Mouse (Mus musculus): ENCODE measurements around the gene Asic2. TPM values are rescaled to one million over a fixed set of nuclear protein-coding genes. Genes with fewer than 3 reads are reported as not detected.
A peak's percentile ranks its signal among the peaks of the same experiment; 100 is the strongest.

Gene Asic2
- polyA plus RNA-seq, 1 experiment from 2014 or later = 0.35 TPM

GRCm38 (mm10) chr11:81486265-81486940 is 481.9 kb downstream of the Asic2 start:
- no peaks in the 10 kb centered on the region for H3K4me1 ChIP-seq
- no peak overlapping the region for H3K9ac ChIP-seq
- WGBS = 5% methylated on average over 6 of the region's 6 CpGs
- ATAC-seq (ENCODE audit: insufficient number of reproducible peaks, low FRiP score, low TSS enrichment, low read depth) = no peak
- no peak overlapping the region for H3K4me3 ChIP-seq (replicated peaks)
- no peaks in the 10 kb centered on the region for H3K36me3 ChIP-seq
- no peak overlapping the region for H3K4me2 ChIP-seq (replicated peaks)
- no peaks in the 10 kb centered on the region for H3K9me3 ChIP-seq (replicated peaks)
- H3K27ac ChIP-seq (replicated peaks) = no peak overlapping the region
- no peaks in the 10 kb centered on the region for H3K27me3 ChIP-seq

- Histone ChIP-seq H3K4me1 (no peaks in the 10 kb centered on the region), H3K36me3 (no peaks in the 10 kb centered on the region), H3K4me2 (replicated peaks) (no peak overlapping the region), H3K4me3 (replicated peaks) (no peak overlapping the region), H3K9me3 (replicated peaks) (no peaks in the 10 kb centered on the region), H3K9ac (no peak overlapping the region), H3K27me3 (no peaks in the 10 kb centered on the region), H3K27ac (replicated peaks) (no peak overlapping the region)
- WGBS = 37% methylated on average over 3 of the region's 3 CpGs
- ATAC-seq (ENCODE audit: insufficient number of reproducible peaks, low FRiP score, low TSS enrichment, low read depth) = no peak
Measured at GRCm38 (mm10) chr11:81481198-81481597, 487.1 kb downstream of the Asic2 start.

GRCm38 (mm10) chr11:81476231-81476630 is 492.0 kb downstream of the Asic2 start:
- Histone ChIP-seq H3K27me3 (no peaks in the 10 kb centered on the region), H3K4me2 (replicated peaks) (no peak overlapping the region)
- ATAC-seq (ENCODE audit: insufficient number of reproducible peaks, low FRiP score, low TSS enrichment, low read depth) = no peak

GRCm38 (mm10) chr11:81474121-81474520 is 494.1 kb downstream of the Asic2 start:
- Histone ChIP-seq H3K4me2 (replicated peaks) (no peak overlapping the region), H3K27me3 (no peaks in the 10 kb centered on the region), H3K4me1 (no peaks in the 10 kb centered on the region), H3K4me3 (replicated peaks) (no peak overlapping the region), H3K27ac (replicated peaks) (no peak overlapping the region), H3K9me3 (replicated peaks) (no peaks in the 10 kb centered on the region), H3K36me3 (no peaks in the 10 kb centered on the region), H3K9ac (no peak overlapping the region)
- 69% methylated on average over 2 of the region's 2 CpGs for WGBS
- no peak for ATAC-seq (ENCODE audit: insufficient number of reproducible peaks, low FRiP score, low TSS enrichment, low read depth)

More at GRCm38 (mm10) chr11:81476231-81476630, 492.0 kb downstream of the Asic2 start:
- Histone ChIP-seq H3K9ac (no peak overlapping the region), H3K27ac (replicated peaks) (no peak overlapping the region), H3K4me1 (no peaks in the 10 kb centered on the region), H3K4me3 (replicated peaks) (no peak overlapping the region), H3K9me3 (replicated peaks) (no peaks in the 10 kb centered on the region), H3K36me3 (no peaks in the 10 kb centered on the region)

GRCm38 (mm10) chr11:81462199-81462598 is 506.1 kb downstream of the Asic2 start:
- no peak overlapping the region for H3K27ac ChIP-seq (replicated peaks)
- H3K36me3 ChIP-seq = no peaks in the 10 kb centered on the region
- H3K9me3 ChIP-seq (replicated peaks) = 0 out of 2 replicates have a peak, but pooled peaks cover 4% of the 10 kb centered on the region
- no peak overlapping the region for H3K4me3 ChIP-seq (replicated peaks)
- no peak for ATAC-seq (ENCODE audit: insufficient number of reproducible peaks, low FRiP score, low TSS enrichment, low read depth)
- H3K4me1 ChIP-seq = no peaks in the 10 kb centered on the region
- no peaks in the 10 kb centered on the region for H3K27me3 ChIP-seq
- H3K4me2 ChIP-seq (replicated peaks) = no peak overlapping the region
- no peak overlapping the region for H3K9ac ChIP-seq
- WGBS = 4% methylated on average over 5 of the region's 5 CpGs

GRCm38 (mm10) chr11:81461748-81462147 is 506.5 kb downstream of the Asic2 start:
- no peaks in the 10 kb centered on the region for H3K4me1 ChIP-seq
- 25% methylated on average over 4 of the region's 4 CpGs for WGBS
- 0 out of 2 replicates have a peak, but pooled peaks cover 4% of the 10 kb centered on the region for H3K9me3 ChIP-seq (replicated peaks)
- no peak overlapping the region for H3K4me3 ChIP-seq (replicated peaks)
- H3K36me3 ChIP-seq = no peaks in the 10 kb centered on the region
- no peak for ATAC-seq (ENCODE audit: insufficient number of reproducible peaks, low FRiP score, low TSS enrichment, low read depth)
- no peak overlapping the region for H3K9ac ChIP-seq
- H3K27me3 ChIP-seq = no peaks in the 10 kb centered on the region
- H3K27ac ChIP-seq (replicated peaks) = no peak overlapping the region
- no peak overlapping the region for H3K4me2 ChIP-seq (replicated peaks)

GRCm38 (mm10) chr11:81454921-81455320 is 513.3 kb downstream of the Asic2 start:
- Histone ChIP-seq H3K9ac (no peak overlapping the region), H3K4me1 (peaks cover 13% of the 10 kb centered on the region), H3K27ac (replicated peaks) (no peak overlapping the region), H3K27me3 (no peaks in the 10 kb centered on the region), H3K4me3 (replicated peaks) (no peak overlapping the region), H3K4me2 (replicated peaks) (no peak overlapping the region), H3K9me3 (replicated peaks) (no peaks in the 10 kb centered on the region), H3K36me3 (no peaks in the 10 kb centered on the region)
- 77% methylated on average over 4 of the region's 4 CpGs for WGBS
- ATAC-seq (ENCODE audit: insufficient number of reproducible peaks, low FRiP score, low TSS enrichment, low read depth) = no peak

GRCm38 (mm10) chr11:81454111-81454510 is 514.1 kb downstream of the Asic2 start:
- H3K4me3 ChIP-seq (replicated peaks) = no peak overlapping the region
- H3K9ac ChIP-seq = no peak overlapping the region
- ATAC-seq (ENCODE audit: insufficient number of reproducible peaks, low FRiP score, low TSS enrichment, low read depth) = 0 out of 2 replicates have a peak, but pooled peaks have one; percentile 32
- no peak overlapping the region for H3K27ac ChIP-seq (replicated peaks)
- 33% methylated on average over 1 of the region's 1 CpGs for WGBS
- no peaks in the 10 kb centered on the region for H3K27me3 ChIP-seq
- no peak overlapping the region for H3K4me2 ChIP-seq (replicated peaks)
- H3K9me3 ChIP-seq (replicated peaks) = no peaks in the 10 kb centered on the region
- H3K4me1 ChIP-seq = peaks cover 19% of the 10 kb centered on the region
- H3K36me3 ChIP-seq = no peaks in the 10 kb centered on the region

GRCm38 (mm10) chr11:81449271-81449705 is 519.0 kb downstream of the Asic2 start:
- no peak overlapping the region for H3K4me3 ChIP-seq (replicated peaks)
- no peak overlapping the region for H3K9ac ChIP-seq
- peak overlapping the region; percentile 44; the same call in 1 of the 2 replicates for H3K27ac ChIP-seq (replicated peaks)
- no peaks in the 10 kb centered on the region for H3K36me3 ChIP-seq
- ATAC-seq (ENCODE audit: insufficient number of reproducible peaks, low FRiP score, low TSS enrichment, low read depth) = peak; percentile 92
- no peaks in the 10 kb centered on the region for H3K9me3 ChIP-seq (replicated peaks)
- H3K27me3 ChIP-seq = no peaks in the 10 kb centered on the region
- 2% methylated on average over 3 of the region's 3 CpGs for WGBS
- peaks cover 24% of the 10 kb centered on the region for H3K4me1 ChIP-seq
- H3K4me2 ChIP-seq (replicated peaks) = no peak overlapping the region

- Histone ChIP-seq H3K36me3 (no peaks in the 10 kb centered on the region), H3K4me3 (replicated peaks) (no peak overlapping the region), H3K27ac (replicated peaks) (no peak overlapping the region), H3K4me2 (replicated peaks) (no peak overlapping the region), H3K9ac (no peak overlapping the region), H3K4me1 (peaks cover 19% of the 10 kb centered on the region), H3K27me3 (no peaks in the 10 kb centered on the region), H3K9me3 (replicated peaks) (no peaks in the 10 kb centered on the region)
- WGBS = 71% methylated on average over 1 of the region's 1 CpGs
- no peak for ATAC-seq (ENCODE audit: insufficient number of reproducible peaks, low FRiP score, low TSS enrichment, low read depth)
Measured at GRCm38 (mm10) chr11:81446347-81446746, 521.9 kb downstream of the Asic2 start.

- no peak overlapping the region for H3K4me2 ChIP-seq (replicated peaks)
- H3K9ac ChIP-seq = no peak overlapping the region
- 41% methylated on average over 14 of the region's 14 CpGs for whole genome bisulfite sequencing
- H3K27me3 ChIP-seq = no peaks in the 10 kb centered on the region
- H3K36me3 ChIP-seq = no peaks in the 10 kb centered on the region
- no peak for ATAC-seq (ENCODE audit: insufficient number of reproducible peaks, low FRiP score, low TSS enrichment, low read depth)
- no peak overlapping the region for H3K27ac ChIP-seq (replicated peaks)
- no peak overlapping the region for H3K4me3 ChIP-seq (replicated peaks)
- no peaks in the 10 kb centered on the region for H3K9me3 ChIP-seq (replicated peaks)
- H3K4me1 ChIP-seq = peaks cover 7% of the 10 kb centered on the region; the same call in 1 of the 2 replicates
Measured at GRCm38 (mm10) chr11:81426857-81427256, 541.4 kb downstream of the Asic2 start.

- Histone ChIP-seq H3K36me3 (no peaks in the 10 kb centered on the region), H3K9ac (no peak overlapping the region), H3K27me3 (no peaks in the 10 kb centered on the region), H3K27ac (replicated peaks) (no peak overlapping the region), H3K4me2 (replicated peaks) (no peak overlapping the region), H3K4me3 (replicated peaks) (no peak overlapping the region), H3K4me1 (no peaks in the 10 kb centered on the region), H3K9me3 (replicated peaks) (no peaks in the 10 kb centered on the region)
- no peak for ATAC-seq (ENCODE audit: insufficient number of reproducible peaks, low FRiP score, low TSS enrichment, low read depth)
- WGBS = 93% methylated on average over 3 of the region's 3 CpGs
Measured at GRCm38 (mm10) chr11:81419112-81419511, 549.1 kb downstream of the Asic2 start.
